Mouse (Mus musculus): ENCODE results near the gene Adamtsl1. TPM values are rescaled to one million over a fixed set of nuclear protein-coding genes. Genes with fewer than 3 reads are reported as not detected.

The Adamtsl1 gene
- polyA plus RNA-seq, 1 experiment from 2014 or later, result 1.1 TPM

- DNase-seq (ENCODE audit: low spot score), result no peak
Measured at GRCm38 (mm10) chr4:85920474-85920873, 406.5 kb downstream of the Adamtsl1 start.

- no peak for DNase-seq (ENCODE audit: low spot score)
Measured at GRCm38 (mm10) chr4:85922741-85923140, 408.8 kb downstream of the Adamtsl1 start.

GRCm38 (mm10) chr4:85932129-85932528, 418.2 kb downstream of the Adamtsl1 start:
- no peak for DNase-seq (ENCODE audit: low spot score)

- no peak for DNase-seq (ENCODE audit: low spot score)
Measured at GRCm38 (mm10) chr4:85939460-85939859, 425.5 kb downstream of the Adamtsl1 start.

- DNase-seq (ENCODE audit: low spot score), result no peak
Measured at GRCm38 (mm10) chr4:85941857-85942256, 427.9 kb downstream of the Adamtsl1 start.

- DNase-seq (ENCODE audit: low spot score), result no peak
Measured at GRCm38 (mm10) chr4:85953590-85953989, 439.6 kb downstream of the Adamtsl1 start.

GRCm38 (mm10) chr4:85955387-85955786, 441.4 kb downstream of the Adamtsl1 start:
- DNase-seq (ENCODE audit: low spot score), result no peak

GRCm38 (mm10) chr4:85957266-85957665, 443.3 kb downstream of the Adamtsl1 start:
- no peak for DNase-seq (ENCODE audit: low spot score)

GRCm38 (mm10) chr4:85957879-85958278, 443.9 kb downstream of the Adamtsl1 start:
- no peak for DNase-seq (ENCODE audit: low spot score)

- DNase-seq (ENCODE audit: low spot score), result no peak
Measured at GRCm38 (mm10) chr4:85959019-85959418, 445.0 kb downstream of the Adamtsl1 start.

- no peak for DNase-seq (ENCODE audit: low spot score)
Measured at GRCm38 (mm10) chr4:85976188-85976587, 462.2 kb downstream of the Adamtsl1 start.

- DNase-seq (ENCODE audit: low spot score), result peak; percentile 4
Measured at GRCm38 (mm10) chr4:85979206-85979605, 465.2 kb downstream of the Adamtsl1 start.

GRCm38 (mm10) chr4:86006596-86006995, 492.6 kb downstream of the Adamtsl1 start:
- DNase-seq (ENCODE audit: low spot score), result no peak

GRCm38 (mm10) chr4:86013640-86014039, 499.7 kb downstream of the Adamtsl1 start:
- no peak for DNase-seq (ENCODE audit: low spot score)

- no peak for DNase-seq (ENCODE audit: low spot score)
Measured at GRCm38 (mm10) chr4:86018928-86019327, 505.0 kb downstream of the Adamtsl1 start.

- DNase-seq (ENCODE audit: low spot score), result no peak
Measured at GRCm38 (mm10) chr4:86019586-86019985, 505.6 kb downstream of the Adamtsl1 start.

GRCm38 (mm10) chr4:86020372-86021090, 506.6 kb downstream of the Adamtsl1 start:
- no peak for DNase-seq (ENCODE audit: low spot score)

GRCm38 (mm10) chr4:86024573-86025160, 510.7 kb downstream of the Adamtsl1 start:
- peak; percentile 44 for DNase-seq (ENCODE audit: low spot score)

- DNase-seq (ENCODE audit: low spot score), result no peak
Measured at GRCm38 (mm10) chr4:86029486-86029885, 515.5 kb downstream of the Adamtsl1 start.

GRCm38 (mm10) chr4:86030208-86030607, 516.2 kb downstream of the Adamtsl1 start:
- no peak for DNase-seq (ENCODE audit: low spot score)

GRCm38 (mm10) chr4:86031041-86031440, 517.1 kb downstream of the Adamtsl1 start:
- no peak for DNase-seq (ENCODE audit: low spot score)

- DNase-seq (ENCODE audit: low spot score), result no peak
Measured at GRCm38 (mm10) chr4:86040921-86041320, 526.9 kb downstream of the Adamtsl1 start.

GRCm38 (mm10) chr4:86045448-86045847, 531.5 kb downstream of the Adamtsl1 start:
- no peak for DNase-seq (ENCODE audit: low spot score)

All from thymus, postnatal 0 days (tissue).